Mouse (Mus musculus) pancreas, adult 10 weeks (tissue): ENCODE measurements around the gene Ccnb2. TPM values are rescaled to one million over a fixed set of nuclear protein-coding genes. Genes with fewer than 3 reads are reported as not detected.

Source experiments
- polyA plus RNA-seq: library from polyadenylated mRNA; stranded (reverse); fragments of 350-450 nt; fragmentation: Illumina TruSeq; extraction: RNeasy Lipid Tissue Mini Kit (QIAGEN cat#74804); gene quantifications from one replicate; pipeline ENCODE4 v1.2.3, GENCODE M21; 2015; ENCODE audit warnings: low read depth, low replicate concordance; ENCODE audit not compliant: insufficient read depth

The Ccnb2 gene
- polyA plus RNA-seq: 0.72 TPM

DNA sequence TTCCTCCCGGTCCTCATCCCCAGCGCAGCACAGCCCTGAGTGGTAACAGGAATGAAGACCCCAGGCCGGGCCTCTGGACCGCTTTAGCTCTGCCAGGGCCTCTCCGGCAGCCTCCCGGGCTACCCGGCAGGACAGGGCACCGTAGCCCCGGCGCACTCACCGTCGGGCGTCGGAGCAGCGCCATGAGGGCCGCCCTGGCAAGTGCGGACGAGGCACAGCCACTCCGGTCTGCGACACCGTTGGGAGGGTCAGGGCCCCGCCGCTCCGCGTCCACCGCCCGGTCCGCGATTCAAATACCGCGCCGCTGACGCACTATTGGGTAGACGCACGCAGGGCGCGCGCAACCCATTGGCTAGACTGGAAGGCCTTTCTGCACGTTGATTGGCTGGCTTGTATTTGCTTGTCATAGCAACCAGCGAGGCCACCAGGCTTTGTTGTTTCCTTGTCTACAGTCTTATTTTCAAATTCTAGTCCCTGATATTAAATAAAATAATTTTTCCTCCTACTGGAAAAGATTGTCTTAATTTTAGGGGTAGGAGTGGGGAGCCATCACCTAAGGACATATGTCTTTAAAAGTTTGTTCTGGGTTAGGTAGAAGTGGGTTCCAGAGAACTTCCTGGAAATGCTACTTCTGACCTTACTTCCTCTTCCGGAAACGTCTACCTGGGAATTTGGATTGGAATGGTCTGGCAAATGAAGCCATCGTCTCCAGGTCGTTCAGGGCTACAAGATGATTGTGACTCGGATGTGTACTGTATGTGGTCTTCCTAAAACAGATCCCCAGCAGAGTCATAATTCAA is at the start of gene Ccnb2:
Gene Ccnb2 (minus strand): TSS at position 291 of the 800 bp plus-strand sequence.

Other genes starting within 250 kb of the Ccnb2 start
- 5.0 TPM for gene Myo1e, start 214.2 kb downstream of the Ccnb2 start, polyA plus RNA-seq
- gene Rnf111, start 82.2 kb upstream of the Ccnb2 start, polyA plus RNA-seq: 4.1 TPM
- gene Sltm, start 121.2 kb upstream of the Ccnb2 start, polyA plus RNA-seq: 17.8 TPM
- gene Gm10642, start 234.7 kb upstream of the Ccnb2 start, polyA plus RNA-seq: not detected
- 2.9 TPM for gene Mindy2, start 235.6 kb upstream of the Ccnb2 start, polyA plus RNA-seq